Mouse (Mus musculus) cerebellum, adult 2 months (tissue): ENCODE results near the gene Apbb1ip.

Experiments
- CTCF ChIP-seq: fragments of 200-500 bp; IDR thresholded peaks from 2 replicates; pipeline ENCODE4 v1.5.1; 2011; ENCODE audit warnings: low read depth, mild to moderate bottlenecking, control low read depth, low read length, moderate library complexity, borderline replicate concordance; ENCODE audit not compliant: insufficient read depth
- POLR2A ChIP-seq: fragments of 200-500 bp; IDR thresholded peaks from 2 replicates; pipeline ENCODE4 v1.6.1; 2011; ENCODE audit warnings: low read length, control low read depth, borderline replicate concordance; ENCODE audit not compliant: insufficient read depth

DNA sequence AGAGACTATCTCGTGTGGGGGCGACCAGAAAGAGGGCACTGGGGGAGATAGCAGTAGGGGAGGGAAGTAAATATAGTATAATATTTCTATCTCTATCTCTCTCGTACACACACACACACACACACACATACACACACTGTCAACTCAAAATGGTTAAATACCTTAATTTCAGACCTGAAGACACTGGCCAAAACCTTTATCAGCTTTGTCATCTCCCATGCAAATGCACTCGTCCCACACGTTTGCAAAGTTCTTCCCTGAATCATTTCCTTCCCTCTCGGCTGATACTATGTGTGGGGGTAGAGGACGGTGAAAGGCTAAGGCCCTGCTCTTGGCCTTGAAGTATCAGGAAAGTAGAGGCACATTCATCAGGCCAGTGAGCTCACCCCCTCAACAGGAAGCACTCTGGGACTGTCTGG lies 12.8 kb upstream of the Apbb1ip start:
- TF ChIP-seq CTCF (no peak), POLR2A (no peak)
